Mouse (Mus musculus) liver, embryonic 14.5 days (tissue): ENCODE data around the gene Nmd3. TPM values are rescaled to one million over a fixed set of nuclear protein-coding genes. Genes with fewer than 3 reads are reported as not detected.

Source experiments
- ATAC-seq: fragments of 200-750 bp; cut with Nextera tagmentation; 2 replicates; pipeline ENCODE4 v1.8.0; 2017; ENCODE audit warnings: moderate number of reproducible peaks, mild to moderate bottlenecking, moderate library complexity; ENCODE audit not compliant: insufficient read depth
- DNase-seq, 3 experiments: peaks; one replicate each; pipeline ENCODE4 v3.0.0-alpha.2; 2012 to 2013; ENCODE audit warnings: low read depth in 3 of 3, low spot score in 3 of 3
- H3K27ac ChIP-seq: fragments of 300-500 bp; sonication (generic); 2 replicates; pipeline ENCODE4 v1.5.1; 2014; ENCODE audit warnings: moderate library complexity, mild to moderate bottlenecking, control low read depth, inconsistent platforms
- H3K27me3 ChIP-seq: fragments of 300-500 bp; sonication (generic); 2 replicates; pipeline ENCODE4 v1.6.1; 2014; ENCODE audit warnings: mild to moderate bottlenecking, low read length, moderate library complexity; ENCODE audit not compliant: control insufficient read depth, insufficient read depth
- H3K36me3 ChIP-seq: fragments of 300-500 bp; sonication (generic); replicated peaks from 2 replicates; pipeline ENCODE4 v1.6.1; 2014; ENCODE audit warnings: low read depth; ENCODE audit not compliant: control insufficient read depth, insufficient read depth
- H3K4me1 ChIP-seq, 2 experiments: fragments of 200-500 bp in 1 of 2; fragments of 300-500 bp in 1 of 2; sonication (generic) in 1 of 2; replicated peaks; 2 replicates each; pipeline ENCODE4 v1.6.1; 2012 to 2014; ENCODE audit warnings: antibody characterized with exemption in 1 of 2, inconsistent platforms in 1 of 2, low read length in 1 of 2; ENCODE audit not compliant: control insufficient read depth in 2 of 2, insufficient read depth in 2 of 2
- H3K4me2 ChIP-seq: fragments of 300-500 bp; sonication (generic); 2 replicates; pipeline ENCODE4 v1.6.1; 2014; ENCODE audit warnings: low read depth, mild to moderate bottlenecking, control low read depth, moderate library complexity
- H3K4me3 ChIP-seq, 2 experiments: fragments of 200-500 bp in 1 of 2; fragments of 300-500 bp in 1 of 2; sonication (generic) in 1 of 2; 2 replicates each; pipeline ENCODE4 v1.5.1; 2012 to 2014; ENCODE audit warnings: low read depth in 2 of 2, low read length in 2 of 2, mild to moderate bottlenecking in 2 of 2, control low read depth in 1 of 2, inconsistent platforms in 1 of 2, moderate library complexity in 1 of 2; ENCODE audit not compliant: insufficient read depth in 1 of 2
- H3K9ac ChIP-seq: fragments of 300-500 bp; sonication (generic); replicated peaks from 2 replicates; pipeline ENCODE4 v1.6.1; 2014; ENCODE audit warnings: mild to moderate bottlenecking, control low read depth, moderate library complexity
- H3K9me3 ChIP-seq: fragments of 300-500 bp; sonication (generic); 2 replicates; pipeline ENCODE4 v1.6.1; 2016; ENCODE audit warnings: low read length, mixed read lengths; ENCODE audit not compliant: control insufficient read depth
- CTCF ChIP-seq: IDR thresholded peaks from 2 replicates; pipeline ENCODE4 v1.5.1; 2016; ENCODE audit warnings: antibody characterized with exemption, low read depth, control low read depth
- EP300 ChIP-seq: IDR thresholded peaks from 2 replicates; pipeline ENCODE4 v1.6.1; 2016; ENCODE audit warnings: antibody characterized with exemption, low read depth
- WGBS: fragments of 180-500 bp; shearing (Covaris S2); extraction: QIAGEN DNeasy Blood & Tissue Kit; methylation state at CpG from one replicate; pipeline ENCODE4 v1.1.7; 2014; ENCODE audit not compliant: insufficient replicate concordance; 5-methylcytosine and 5-hydroxymethylcytosine counted together
- polyA plus RNA-seq, 2 experiments: library from polyadenylated mRNA; depleted of rRNA in 1 of 2; stranded (reverse) in 1 of 2; unstranded in 1 of 2; fragments of >200 nt; fragmentation: Nextera tagmentation in 1 of 2; extraction: Ambion mirVana in 1 of 2; gene quantifications; 2 replicates each; pipeline versions ENCODE4 v1.2.1 to v1.2.3; 2012 to 2014

Nmd3 gene
- polyA plus RNA-seq, 2 experiments, result 23.5 to 81.7 TPM

GRCm38 (mm10) chr3:69761195-69761594, 39.4 kb downstream of the Nmd3 start:
- no peak for ATAC-seq
- no peaks in the 10 kb centered on the region for H3K4me1 ChIP-seq
- H3K9ac ChIP-seq, result no peak overlapping the region
- DNase-seq, result no peak
- H3K4me2 ChIP-seq, result no peak overlapping the region
- H3K9me3 ChIP-seq, result no peaks in the 10 kb centered on the region
- WGBS, result 66% methylated on average over 4 of the region's 4 CpGs
- H3K4me3 ChIP-seq, result no peak overlapping the region
- TF ChIP-seq CTCF (no peak), EP300 (no peak)
- H3K27ac ChIP-seq, result no peak overlapping the region
- H3K27me3 ChIP-seq, result no peaks in the 10 kb centered on the region
- peaks cover 3% of the 10 kb centered on the region; the same call in 1 of the 2 replicates for H3K36me3 ChIP-seq

GRCm38 (mm10) chr3:69762838-69763368, 41.1 kb downstream of the Nmd3 start:
- no peak overlapping the region for H3K27ac ChIP-seq
- H3K4me3 ChIP-seq, result no peak overlapping the region
- no peak for TF ChIP-seq EP300
- no peak for TF ChIP-seq CTCF
- no peak overlapping the region for H3K4me2 ChIP-seq
- DNase-seq (no peak), ATAC-seq (no peak)
- WGBS, result 75% methylated on average over 6 of the region's 6 CpGs
- H3K36me3 ChIP-seq, result no peaks in the 10 kb centered on the region
- no peaks in the 10 kb centered on the region for H3K4me1 ChIP-seq
- no peaks in the 10 kb centered on the region for H3K27me3 ChIP-seq
- H3K9ac ChIP-seq, result no peak overlapping the region
- H3K9me3 ChIP-seq, result no peaks in the 10 kb centered on the region

- DNase-seq (no peak), ATAC-seq (no peak)
- TF ChIP-seq EP300 (no peak), CTCF (no peak)
- Histone ChIP-seq H3K27me3 (no peaks in the 10 kb centered on the region), H3K9me3 (no peaks in the 10 kb centered on the region), H3K27ac (no peak overlapping the region), H3K9ac (no peak overlapping the region), H3K4me3 (no peak overlapping the region), H3K36me3 (no peaks in the 10 kb centered on the region), H3K4me2 (no peak overlapping the region), H3K4me1 (no peaks in the 10 kb centered on the region)
- WGBS, result 77% methylated on average over 21 of the region's 21 CpGs
Observed at GRCm38 (mm10) chr3:69763630-69764565, 42.1 kb downstream of the Nmd3 start.

DNA sequence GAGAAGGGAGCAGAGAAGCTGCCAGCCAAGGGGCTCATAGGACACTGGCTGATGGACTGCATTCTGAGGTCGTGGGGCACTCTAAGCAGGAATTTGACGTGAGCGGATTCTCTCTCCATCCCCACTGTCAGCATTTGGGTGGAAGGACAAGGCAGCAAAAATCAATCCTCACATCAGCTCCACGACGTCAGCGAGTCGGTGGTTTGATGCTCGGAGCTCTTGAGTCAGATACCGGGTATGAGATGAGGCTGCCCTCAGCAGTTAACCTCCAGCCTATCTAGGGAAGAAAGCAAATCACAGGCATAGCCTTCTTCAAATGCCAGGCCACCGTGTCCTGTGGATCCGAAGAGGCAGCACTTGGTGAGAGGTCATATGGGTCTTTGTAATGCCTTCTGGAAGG, 43.4 kb downstream of the Nmd3 start:
- no peaks in the 10 kb centered on the region for H3K9me3 ChIP-seq
- TF ChIP-seq EP300, result no peak
- TF ChIP-seq CTCF, result no peak
- no peak overlapping the region for H3K4me3 ChIP-seq
- ATAC-seq (no peak), DNase-seq (no peak)
- H3K27ac ChIP-seq, result no peak overlapping the region
- WGBS, result 78% methylated on average over 11 of the region's 11 CpGs
- no peaks in the 10 kb centered on the region for H3K4me1 ChIP-seq
- no peaks in the 10 kb centered on the region for H3K36me3 ChIP-seq
- no peak overlapping the region for H3K4me2 ChIP-seq
- no peaks in the 10 kb centered on the region for H3K27me3 ChIP-seq
- H3K9ac ChIP-seq, result no peak overlapping the region

DNA sequence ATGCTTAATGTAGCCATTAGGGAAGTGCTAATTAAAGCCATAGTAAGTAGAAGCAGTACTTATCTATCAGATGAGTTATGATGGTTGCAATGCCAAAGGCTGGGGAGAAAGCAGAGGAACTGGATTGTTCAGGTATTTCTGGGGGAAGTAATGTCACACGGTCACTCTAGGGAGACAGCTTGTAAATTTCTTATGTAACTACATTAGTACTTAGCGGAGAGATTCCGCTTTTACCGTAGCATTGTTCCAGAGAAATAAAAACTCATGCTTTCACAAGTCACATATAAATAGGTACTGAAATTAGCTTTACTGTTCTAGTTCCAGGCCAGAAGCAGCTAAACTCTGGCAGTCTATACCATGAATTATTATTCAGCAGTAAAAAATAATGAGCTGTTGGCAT, 47.4 kb downstream of the Nmd3 start:
- Histone ChIP-seq H3K9ac (no peak overlapping the region), H3K27me3 (no peaks in the 10 kb centered on the region), H3K4me1 (no peaks in the 10 kb centered on the region), H3K4me2 (no peak overlapping the region), H3K27ac (no peak overlapping the region), H3K9me3 (no peaks in the 10 kb centered on the region), H3K4me3 (no peak overlapping the region), H3K36me3 (no peaks in the 10 kb centered on the region)
- no peak for TF ChIP-seq EP300
- TF ChIP-seq CTCF, result no peak
- ATAC-seq (no peak), DNase-seq (no peak)
- 81% methylated on average over 4 of the region's 4 CpGs for WGBS
